Mouse (Mus musculus): ENCODE results near the gene Mtcl1. TPM values are rescaled to one million over a fixed set of nuclear protein-coding genes. Genes with fewer than 3 reads are reported as not detected.
"Not testable (repeated sequence)": the region's sequence is repeated elsewhere in the genome, so short reads cannot be mapped to it uniquely, and the experiment has no call there.

Mtcl1 gene
- total RNA-seq, 2 experiments from 2014 or later, result 30.7 to 37.8 TPM

- peak; percentile 48 to 65 for DNase-seq (ENCODE audit: extremely low spot score in 1 of 2, low spot score in 1 of 2)
Observed at GRCm38 (mm10) chr17:66448421-66449405, 837 bp downstream of the Mtcl1 start.

- DNase-seq (ENCODE audit: extremely low spot score in 1 of 2, low spot score in 1 of 2), result no peak
Observed at GRCm38 (mm10) chr17:66447978-66448377, 1.6 kb downstream of the Mtcl1 start.

GRCm38 (mm10) chr17:66447007-66447312 lies 2.6 kb downstream of the Mtcl1 start:
- DNase-seq (ENCODE audit: extremely low spot score in 1 of 2, low spot score in 1 of 2), result no peak

DNA sequence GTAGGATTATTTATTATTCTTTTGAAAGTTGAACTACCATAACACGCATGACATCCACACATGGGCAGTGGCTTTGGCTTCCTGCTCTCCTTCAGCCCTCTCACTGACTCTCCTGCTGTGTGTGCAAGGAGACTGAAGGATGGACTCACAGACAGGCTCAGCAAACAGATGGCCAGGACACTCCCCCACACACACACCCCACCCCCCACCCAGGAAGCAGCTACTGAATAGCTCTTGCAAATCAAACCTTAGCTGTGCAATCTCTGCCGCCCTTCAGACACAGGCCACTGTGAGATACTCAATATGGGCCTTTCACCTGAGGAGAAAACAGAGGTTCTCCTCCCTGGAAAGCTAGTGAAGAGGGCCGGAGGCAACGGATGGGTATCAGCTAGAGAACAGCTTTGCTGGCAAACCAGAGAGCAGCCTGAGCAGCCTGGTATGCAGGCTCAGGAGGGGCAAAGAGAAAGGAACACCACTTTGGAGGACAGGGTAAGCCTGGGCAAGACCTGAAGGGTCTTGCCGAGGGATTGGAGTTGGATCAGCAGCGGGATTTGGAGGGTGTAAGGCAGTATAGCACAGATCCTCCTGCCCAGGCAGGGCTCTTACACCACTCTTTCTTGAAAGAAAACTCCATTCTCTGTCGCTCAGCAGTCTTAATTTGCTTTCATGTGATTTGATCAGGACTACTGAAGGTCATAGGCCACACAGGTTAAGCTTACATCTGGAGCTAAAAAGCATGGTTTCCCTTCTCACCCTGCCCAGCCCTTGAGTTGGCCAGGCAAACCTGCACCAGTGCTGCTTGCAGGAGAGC lies 3.1 kb downstream of the Mtcl1 start:
- DNase-seq (ENCODE audit: extremely low spot score in 1 of 2, low spot score in 1 of 2), result no peak

DNA sequence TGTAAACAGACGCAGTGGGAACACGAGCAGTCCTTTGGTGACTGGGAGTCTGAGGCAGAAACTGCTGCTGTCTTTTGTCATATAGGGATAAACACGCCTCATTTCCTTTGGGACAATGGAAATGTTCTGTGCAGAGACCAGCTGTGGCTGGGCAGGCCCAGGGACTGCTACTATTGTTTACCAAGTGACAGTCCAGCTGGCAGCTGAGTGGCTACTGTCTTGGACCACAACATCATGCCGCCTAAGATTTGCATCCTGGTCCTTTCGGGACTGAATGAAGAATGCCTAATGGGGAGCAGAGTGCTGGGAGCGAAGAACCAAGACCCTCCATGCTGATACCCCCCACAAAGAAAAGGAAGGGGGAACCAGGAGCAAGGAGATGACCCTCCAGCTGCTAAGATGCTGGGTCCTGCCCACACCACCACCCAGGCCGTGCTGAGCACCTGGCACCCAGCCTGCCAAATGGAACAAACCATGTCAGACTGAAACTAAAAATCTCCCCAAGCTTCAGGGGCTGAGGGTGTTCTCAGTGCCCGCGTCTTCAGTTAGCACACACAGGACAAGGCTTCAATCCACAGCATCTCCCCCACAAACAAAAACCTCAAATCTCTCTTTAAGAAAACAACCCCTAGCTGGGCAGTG lies 5.4 kb downstream of the Mtcl1 start:
- DNase-seq (ENCODE audit: extremely low spot score in 1 of 2, low spot score in 1 of 2), result no peak

DNA sequence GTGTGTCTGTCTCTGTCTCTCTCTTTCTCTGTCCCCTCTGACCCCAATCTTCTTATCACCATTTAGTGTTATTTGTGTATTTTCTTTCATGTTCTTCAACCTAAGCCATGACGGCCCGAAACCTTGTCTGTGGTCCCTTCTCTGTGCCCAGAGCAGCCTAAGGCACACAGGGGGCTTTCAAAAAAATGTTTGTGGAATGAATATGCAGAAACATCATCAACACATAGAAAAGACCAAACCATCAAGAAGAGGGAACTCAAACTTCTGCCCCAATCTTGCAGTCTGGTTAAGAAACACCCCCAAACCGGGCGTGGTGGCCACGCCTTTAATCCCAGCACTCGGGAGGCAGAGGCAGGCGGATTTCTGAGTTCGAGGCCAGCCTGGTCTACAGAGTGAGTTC lies 9.7 kb downstream of the Mtcl1 start:
- no peak for DNase-seq (ENCODE audit: extremely low spot score in 1 of 2, low spot score in 1 of 2)

GRCm38 (mm10) chr17:66439051-66439753 lies 10.3 kb downstream of the Mtcl1 start:
- no peak for DNase-seq (ENCODE audit: extremely low spot score in 1 of 2, low spot score in 1 of 2)

- no peak for DNase-seq (ENCODE audit: extremely low spot score in 1 of 2, low spot score in 1 of 2)
Observed at GRCm38 (mm10) chr17:66438137-66438536, 11.4 kb downstream of the Mtcl1 start.

- DNase-seq (ENCODE audit: extremely low spot score in 1 of 2, low spot score in 1 of 2), result no peak
Observed at GRCm38 (mm10) chr17:66436811-66437210, 12.7 kb downstream of the Mtcl1 start.

DNA sequence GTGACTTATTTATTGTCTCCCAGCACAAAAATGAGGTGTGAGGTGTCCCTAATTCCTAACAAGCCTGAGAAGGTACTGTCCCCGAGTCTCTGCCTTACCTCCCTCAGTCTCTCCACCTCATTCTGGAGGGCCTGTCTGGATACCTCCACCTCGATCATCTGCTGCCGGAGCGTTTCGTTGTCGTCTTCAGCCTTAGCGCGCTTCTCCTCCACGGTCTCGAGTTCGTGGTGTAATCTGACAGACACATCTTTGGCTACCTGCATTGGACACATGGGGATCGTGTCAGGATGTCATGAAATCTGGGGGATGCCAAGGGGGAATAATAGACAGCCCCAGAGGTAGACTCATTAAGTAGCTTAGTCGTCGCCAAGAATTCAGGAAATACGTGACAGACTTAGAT lies 13.6 kb downstream of the Mtcl1 start:
- DNase-seq (ENCODE audit: extremely low spot score in 1 of 2, low spot score in 1 of 2), result no peak

DNA sequence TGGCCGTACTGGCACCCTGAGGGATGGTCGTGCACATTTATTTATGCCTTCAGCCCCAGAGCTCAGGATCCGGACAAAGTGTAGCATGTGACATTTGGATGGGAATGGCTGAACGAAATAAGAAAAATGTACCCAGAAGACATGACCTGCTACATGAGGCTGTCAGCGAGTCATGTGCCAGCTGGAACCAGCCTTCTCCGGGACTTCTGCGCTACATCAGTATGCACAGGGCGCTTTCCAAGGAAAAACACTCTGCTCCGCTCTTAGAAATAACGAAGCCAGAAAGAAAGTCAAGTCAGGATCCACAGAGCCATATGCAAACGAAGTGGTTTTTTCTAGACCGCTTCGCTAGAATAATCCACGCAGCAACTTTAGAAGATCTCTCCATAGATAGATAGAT lies 14.5 kb downstream of the Mtcl1 start:
- no peak for DNase-seq (ENCODE audit: extremely low spot score in 1 of 2, low spot score in 1 of 2)

DNA sequence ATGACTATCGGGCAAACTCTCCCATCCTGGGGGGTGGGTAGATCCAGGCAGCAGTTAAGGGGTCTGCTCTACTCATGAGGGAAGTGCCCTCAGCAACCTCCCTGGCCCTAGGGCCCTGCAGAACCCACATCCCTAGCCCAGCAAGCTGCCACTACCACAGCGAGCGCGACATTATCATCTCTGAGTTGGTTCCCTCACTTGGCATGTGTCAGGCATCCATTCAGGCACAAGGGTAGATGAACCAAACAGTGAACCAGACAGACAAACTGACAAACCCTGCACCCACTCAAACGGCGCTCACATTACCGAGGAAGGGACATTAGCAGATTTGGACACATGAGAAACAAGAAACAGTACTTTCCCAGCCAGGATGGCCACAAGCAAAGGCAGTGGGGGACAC lies 15.0 kb downstream of the Mtcl1 start:
- DNase-seq (ENCODE audit: extremely low spot score in 1 of 2, low spot score in 1 of 2), result no peak

- DNase-seq (ENCODE audit: extremely low spot score in 1 of 2, low spot score in 1 of 2), result not testable (repeated sequence)
Observed at GRCm38 (mm10) chr17:66424601-66425000, 24.9 kb downstream of the Mtcl1 start.

- DNase-seq (ENCODE audit: extremely low spot score in 1 of 2, low spot score in 1 of 2), result no peak
Observed at GRCm38 (mm10) chr17:66419421-66419820, 30.1 kb downstream of the Mtcl1 start.

- no peak for DNase-seq (ENCODE audit: extremely low spot score in 1 of 2, low spot score in 1 of 2)
Observed at GRCm38 (mm10) chr17:66417748-66418147, 31.8 kb downstream of the Mtcl1 start.

DNA sequence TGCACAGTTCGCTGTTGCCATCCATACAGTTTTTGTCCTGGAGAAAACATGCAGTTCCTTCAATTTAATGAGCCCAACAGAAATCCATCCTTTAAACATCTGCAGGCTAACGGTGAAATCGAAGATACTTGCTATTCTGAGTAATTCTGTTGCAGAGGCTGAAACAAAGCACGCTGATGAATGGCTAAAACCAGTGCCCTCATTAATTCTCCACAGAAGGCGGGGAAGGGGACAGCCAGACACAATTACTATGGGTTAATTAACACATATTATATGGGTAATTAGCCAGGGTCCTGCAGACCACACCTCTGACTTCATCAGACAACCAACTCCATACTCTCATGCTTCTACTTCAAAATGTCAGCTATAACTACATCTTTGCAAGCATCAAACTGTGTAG lies 32.2 kb downstream of the Mtcl1 start:
- no peak for DNase-seq (ENCODE audit: extremely low spot score in 1 of 2, low spot score in 1 of 2)

DNA sequence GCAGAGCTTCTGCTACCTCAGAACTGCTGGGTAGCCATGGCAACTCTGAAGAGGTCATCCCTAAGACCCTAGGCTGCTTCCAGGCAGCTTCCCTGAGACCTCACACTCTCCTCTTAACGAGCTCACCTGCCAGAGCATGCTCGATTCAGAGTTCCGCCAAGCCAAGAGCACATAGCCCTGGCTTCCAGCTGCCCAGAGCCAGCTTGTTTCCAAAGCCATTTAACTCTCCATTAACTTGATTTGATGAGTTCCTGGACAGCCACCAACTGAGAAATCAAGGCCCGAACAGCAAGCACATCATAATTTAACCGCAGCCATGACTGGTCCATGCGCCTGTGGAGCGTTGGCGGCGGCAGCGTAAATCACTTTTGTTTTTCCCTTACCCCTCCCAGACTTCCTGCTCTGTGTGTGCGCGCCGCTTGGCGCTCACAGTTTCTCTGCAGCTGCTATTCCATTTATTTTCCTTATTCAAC lies 32.7 kb downstream of the Mtcl1 start:
- DNase-seq (ENCODE audit: extremely low spot score in 1 of 2, low spot score in 1 of 2), result peak in 1 of 2 experiments; percentile 20

DNA sequence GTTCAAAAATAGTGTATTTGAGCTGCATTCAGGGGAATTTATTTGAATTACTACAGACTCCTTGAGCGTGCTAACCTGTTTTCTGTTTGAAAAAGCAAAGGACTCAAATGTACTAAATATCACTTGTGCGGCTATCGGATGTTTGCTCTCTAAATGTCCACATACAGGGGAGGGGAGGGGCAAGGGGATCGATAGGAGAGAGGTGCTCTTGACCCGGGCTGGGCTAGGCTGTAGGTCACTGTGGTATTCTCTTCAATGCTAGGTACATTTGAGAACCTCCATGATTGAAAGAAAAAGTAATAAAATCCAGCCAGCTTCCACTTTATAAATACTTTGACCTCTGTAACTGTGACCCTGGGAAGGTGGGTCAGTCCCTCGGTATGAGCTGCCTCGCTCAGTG lies 33.1 kb downstream of the Mtcl1 start:
- no peak for DNase-seq (ENCODE audit: extremely low spot score in 1 of 2, low spot score in 1 of 2)

GRCm38 (mm10) chr17:66414331-66414730 lies 35.2 kb downstream of the Mtcl1 start:
- no peak for DNase-seq (ENCODE audit: extremely low spot score in 1 of 2, low spot score in 1 of 2)
